Mouse (Mus musculus): ENCODE results near the gene Map2k5. TPM values are rescaled to one million over a fixed set of nuclear protein-coding genes. Genes with fewer than 3 reads are reported as not detected.

Gene Map2k5
- total RNA-seq, 2 experiments from 2014 or later: 35.3 to 36.2 TPM

- no peak for DNase-seq (ENCODE audit: low spot score in 2 of 2)
These were observed 182.9 kb downstream of the Map2k5 start for GRCm38 (mm10) chr9:63194791-63195190.

GRCm38 (mm10) chr9:63192809-63193208 is 184.9 kb downstream of the Map2k5 start:
- no peak for DNase-seq (ENCODE audit: low spot score in 2 of 2)

- DNase-seq (ENCODE audit: low spot score in 2 of 2): no peak
These were observed 190.4 kb downstream of the Map2k5 start for GRCm38 (mm10) chr9:63187310-63187709.

- no peak for DNase-seq (ENCODE audit: low spot score in 2 of 2)
These were observed 192.5 kb downstream of the Map2k5 start for GRCm38 (mm10) chr9:63185249-63185648.

GRCm38 (mm10) chr9:63183864-63184263 is 193.8 kb downstream of the Map2k5 start:
- DNase-seq (ENCODE audit: low spot score in 2 of 2): no peak

- no peak for DNase-seq (ENCODE audit: low spot score in 2 of 2)
These were observed 195.3 kb downstream of the Map2k5 start for GRCm38 (mm10) chr9:63182306-63182960.

- no peak for DNase-seq (ENCODE audit: low spot score in 2 of 2)
These were observed 196.1 kb downstream of the Map2k5 start for GRCm38 (mm10) chr9:63181337-63182178.

- DNase-seq (ENCODE audit: low spot score in 2 of 2): no peak
These were observed 199.4 kb downstream of the Map2k5 start for GRCm38 (mm10) chr9:63178296-63178695.

- DNase-seq (ENCODE audit: low spot score in 2 of 2): no peak
These were observed 203.5 kb downstream of the Map2k5 start for GRCm38 (mm10) chr9:63174001-63174721.

GRCm38 (mm10) chr9:63171951-63172350 is 205.8 kb downstream of the Map2k5 start:
- DNase-seq (ENCODE audit: low spot score in 2 of 2): no peak

GRCm38 (mm10) chr9:63169127-63169526 is 208.6 kb downstream of the Map2k5 start:
- no peak for DNase-seq (ENCODE audit: low spot score in 2 of 2)

GRCm38 (mm10) chr9:63165070-63165469 is 212.6 kb downstream of the Map2k5 start:
- DNase-seq (ENCODE audit: low spot score in 2 of 2): no peak

GRCm38 (mm10) chr9:63163756-63164155 is 213.9 kb downstream of the Map2k5 start:
- no peak for DNase-seq (ENCODE audit: low spot score in 2 of 2)

- no peak for DNase-seq (ENCODE audit: low spot score in 2 of 2)
These were observed 225.8 kb downstream of the Map2k5 start for GRCm38 (mm10) chr9:63151949-63152348.

- no peak for DNase-seq (ENCODE audit: low spot score in 2 of 2)
These were observed 226.4 kb downstream of the Map2k5 start for GRCm38 (mm10) chr9:63151072-63151870.

GRCm38 (mm10) chr9:63150086-63150800 is 227.5 kb downstream of the Map2k5 start:
- DNase-seq (ENCODE audit: low spot score in 2 of 2): no peak

GRCm38 (mm10) chr9:63149372-63149766 is 228.3 kb downstream of the Map2k5 start:
- no peak for DNase-seq (ENCODE audit: low spot score in 2 of 2)

GRCm38 (mm10) chr9:63148410-63149371 is 229.0 kb downstream of the Map2k5 start, which contains the start of gene Skor1:
TSS of gene Skor1 (minus strand) at chr9:63148961.
- DNase-seq (ENCODE audit: low spot score in 2 of 2): no peak

- no peak for DNase-seq (ENCODE audit: low spot score in 2 of 2)
These were observed 229.8 kb downstream of the Map2k5 start for GRCm38 (mm10) chr9:63147786-63148409.
